Mouse (Mus musculus) neural tube, embryonic 11.5 days (tissue): ENCODE data around the gene Traip. TPM values are rescaled to one million over a fixed set of nuclear protein-coding genes. Genes with fewer than 3 reads are reported as not detected.

ENCODE experiments used
- ATAC-seq: fragments of 200-750 bp; cut with Nextera tagmentation; 2 replicates; pipeline ENCODE4 v1.8.0; 2017; ENCODE audit warnings: moderate number of reproducible peaks, mild to moderate bottlenecking, moderate TSS enrichment, moderate library complexity; ENCODE audit not compliant: insufficient read depth, low FRiP score, low TSS enrichment
- DNase-seq: peaks from one replicate; pipeline ENCODE4 v3.0.0-alpha.2; 2015; ENCODE audit warnings: low spot score
- H3K27ac ChIP-seq: fragments of 300-500 bp; sonication (generic); 2 replicates; pipeline ENCODE4 v1.5.1; 2014; ENCODE audit warnings: low read depth, mild to moderate bottlenecking, low read length
- H3K27me3 ChIP-seq: fragments of 300-500 bp; sonication (generic); 2 replicates; pipeline ENCODE4 v1.6.1; 2014; ENCODE audit warnings: mild to moderate bottlenecking, low read length, mixed read lengths; ENCODE audit not compliant: control insufficient read depth, insufficient read depth
- H3K36me3 ChIP-seq: fragments of 300-500 bp; sonication (generic); 2 replicates; pipeline ENCODE4 v1.6.1; 2014; ENCODE audit warnings: mild to moderate bottlenecking, low read length, moderate library complexity, mixed read lengths; ENCODE audit not compliant: control insufficient read depth, insufficient read depth
- H3K4me1 ChIP-seq: fragments of 300-500 bp; sonication (generic); 2 replicates; pipeline ENCODE4 v1.6.1; 2014; ENCODE audit warnings: low read length, mixed read lengths; ENCODE audit not compliant: control insufficient read depth, insufficient read depth
- H3K4me2 ChIP-seq: fragments of 300-500 bp; sonication (generic); 2 replicates; pipeline ENCODE4 v1.6.1; 2014; ENCODE audit warnings: low read depth, mild to moderate bottlenecking, moderate library complexity
- H3K4me3 ChIP-seq: fragments of 300-500 bp; sonication (generic); 2 replicates; pipeline ENCODE4 v1.5.1; 2014; ENCODE audit warnings: low read depth, low read length
- H3K9ac ChIP-seq: fragments of 300-500 bp; sonication (generic); 2 replicates; pipeline ENCODE4 v1.6.1; 2014; ENCODE audit warnings: mild to moderate bottlenecking, low read length
- H3K9me3 ChIP-seq: fragments of 300-500 bp; sonication (generic); 2 replicates; pipeline ENCODE4 v1.6.1; 2016; ENCODE audit warnings: low read length; ENCODE audit not compliant: control insufficient read depth
- WGBS: fragments of 180-500 bp; shearing (Covaris S2); extraction: QIAGEN DNeasy Blood & Tissue Kit; methylation state at CpG from one replicate; pipeline ENCODE4 v1.1.7; 2014; 5-methylcytosine and 5-hydroxymethylcytosine counted together
- polyA plus RNA-seq: library from polyadenylated mRNA; unstranded; fragments of >200 nt; fragmentation: Nextera tagmentation; extraction: Ambion mirVana; gene quantifications from 2 replicates; pipeline ENCODE4 v1.2.1, GENCODE M21; 2014

The Traip gene
- polyA plus RNA-seq, 1 experiment from 2014 or later = 25.7 TPM

DNA sequence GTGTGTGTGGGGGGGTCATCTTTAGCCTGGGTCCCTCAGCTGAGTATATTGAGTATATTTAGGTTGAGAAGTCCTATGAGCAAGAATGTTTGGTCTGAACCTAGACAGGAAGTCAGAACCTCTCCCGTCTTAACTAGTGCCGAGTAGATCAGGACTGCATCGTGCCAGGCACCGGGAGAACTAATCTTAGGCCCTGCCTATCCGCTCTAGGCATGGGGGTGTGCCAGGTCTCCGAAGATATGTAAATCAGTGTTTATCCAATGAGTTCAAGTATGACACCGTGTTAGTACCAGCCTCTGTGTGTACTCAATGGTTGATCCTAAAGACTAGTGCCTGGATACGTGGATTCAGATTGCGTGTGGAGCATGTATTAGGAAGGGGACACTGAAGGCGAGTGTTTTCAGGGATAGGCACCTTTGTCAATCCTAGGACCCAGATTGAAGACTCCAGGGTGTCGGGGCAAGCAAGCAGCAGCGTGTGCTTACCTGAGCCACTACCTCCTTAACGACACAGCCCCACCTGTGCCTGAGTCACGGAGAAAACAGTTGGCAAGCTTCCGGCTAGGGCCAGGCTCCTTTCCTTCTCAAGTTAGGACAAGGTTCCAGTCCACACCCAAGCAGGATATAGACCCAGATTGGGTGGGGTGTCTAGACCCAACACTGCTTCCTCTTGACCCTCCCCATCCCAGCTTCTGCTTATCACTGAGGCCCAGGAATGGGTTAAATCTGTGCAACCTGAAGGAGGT, 39.7 kb upstream of the Traip start:
- no peak overlapping the region for H3K4me3 ChIP-seq
- no peak for DNase-seq
- 93% methylated on average over 15 of the region's 15 CpGs for WGBS
- H3K27ac ChIP-seq = no peak overlapping the region
- no peak overlapping the region for H3K4me2 ChIP-seq
- H3K9ac ChIP-seq = no peak overlapping the region
- H3K4me1 ChIP-seq = peaks cover 7% of the 10 kb centered on the region
- H3K36me3 ChIP-seq = no peaks in the 10 kb centered on the region
- no peak for ATAC-seq
- no peaks in the 10 kb centered on the region for H3K27me3 ChIP-seq
- H3K9me3 ChIP-seq = no peaks in the 10 kb centered on the region

GRCm38 (mm10) chr9:107914764-107915420, 35.0 kb upstream of the Traip start:
- WGBS = 73% methylated on average over 16 of the region's 16 CpGs
- H3K9ac ChIP-seq = no peak overlapping the region
- DNase-seq (no peak), ATAC-seq (no peak)
- H3K4me3 ChIP-seq = no peak overlapping the region
- peaks cover 5% of the 10 kb centered on the region for H3K4me1 ChIP-seq
- H3K27ac ChIP-seq = no peak overlapping the region
- H3K9me3 ChIP-seq = no peaks in the 10 kb centered on the region
- no peaks in the 10 kb centered on the region for H3K36me3 ChIP-seq
- no peak overlapping the region for H3K4me2 ChIP-seq
- no peaks in the 10 kb centered on the region for H3K27me3 ChIP-seq

- 55% methylated on average over 13 of the region's 13 CpGs for WGBS
- H3K4me2 ChIP-seq = no peak overlapping the region
- no peak for DNase-seq
- H3K4me3 ChIP-seq = no peak overlapping the region
- ATAC-seq = no peak
- H3K27ac ChIP-seq = no peak overlapping the region
- peaks cover 5% of the 10 kb centered on the region for H3K4me1 ChIP-seq
- no peak overlapping the region for H3K9ac ChIP-seq
- no peaks in the 10 kb centered on the region for H3K36me3 ChIP-seq
- no peaks in the 10 kb centered on the region for H3K9me3 ChIP-seq
- no peaks in the 10 kb centered on the region for H3K27me3 ChIP-seq
These were observed 31.9 kb upstream of the Traip start for GRCm38 (mm10) chr9:107917895-107918608.

- no peak for DNase-seq
- H3K27ac ChIP-seq = no peak overlapping the region
- H3K27me3 ChIP-seq = no peaks in the 10 kb centered on the region
- 84% methylated on average over 6 of the region's 6 CpGs for WGBS
- peaks cover 5% of the 10 kb centered on the region for H3K4me1 ChIP-seq
- H3K4me3 ChIP-seq = no peak overlapping the region
- H3K4me2 ChIP-seq = no peak overlapping the region
- no peaks in the 10 kb centered on the region for H3K9me3 ChIP-seq
- ATAC-seq = no peak
- no peaks in the 10 kb centered on the region for H3K36me3 ChIP-seq
- H3K9ac ChIP-seq = no peak overlapping the region
These were observed 31.1 kb upstream of the Traip start for GRCm38 (mm10) chr9:107918884-107919283.

- Histone ChIP-seq H3K27me3 (no peaks in the 10 kb centered on the region), H3K4me1 (peaks cover 5% of the 10 kb centered on the region), H3K36me3 (no peaks in the 10 kb centered on the region), H3K4me2 (no peak overlapping the region), H3K27ac (no peak overlapping the region), H3K9me3 (no peaks in the 10 kb centered on the region), H3K9ac (no peak overlapping the region), H3K4me3 (no peak overlapping the region)
- no peak for ATAC-seq
- DNase-seq = no peak
- WGBS = 89% methylated on average over 5 of the region's 5 CpGs
These were observed 30.5 kb upstream of the Traip start for GRCm38 (mm10) chr9:107919441-107919840.

DNA sequence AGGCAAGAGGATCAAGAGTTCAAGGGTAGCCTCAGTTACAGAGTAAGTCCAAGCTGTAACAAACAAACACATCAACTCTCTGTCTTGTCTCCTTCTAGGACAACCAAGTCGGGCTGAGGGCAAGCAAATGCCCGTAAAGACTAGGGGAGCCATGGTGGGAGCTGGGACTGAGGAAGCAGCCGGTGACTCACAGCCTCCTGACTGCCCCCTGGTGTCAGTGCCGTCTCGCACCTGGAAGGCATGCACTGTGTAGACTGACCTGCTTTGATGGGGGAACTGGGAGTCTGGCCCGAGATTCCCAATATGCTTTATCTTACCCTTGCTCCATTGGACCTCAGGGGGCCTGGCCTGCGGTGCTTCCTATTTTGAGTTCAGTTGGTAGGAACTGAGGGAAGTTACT, 26.9 kb upstream of the Traip start:
- no peak for DNase-seq
- no peak overlapping the region for H3K9ac ChIP-seq
- no peaks in the 10 kb centered on the region for H3K36me3 ChIP-seq
- 37% methylated on average over 7 of the region's 7 CpGs for WGBS
- no peak overlapping the region for H3K4me2 ChIP-seq
- no peaks in the 10 kb centered on the region for H3K9me3 ChIP-seq
- no peaks in the 10 kb centered on the region for H3K27me3 ChIP-seq
- no peak for ATAC-seq
- H3K4me3 ChIP-seq = no peak overlapping the region
- peaks cover 3% of the 10 kb centered on the region for H3K4me1 ChIP-seq
- H3K27ac ChIP-seq = no peak overlapping the region

DNA sequence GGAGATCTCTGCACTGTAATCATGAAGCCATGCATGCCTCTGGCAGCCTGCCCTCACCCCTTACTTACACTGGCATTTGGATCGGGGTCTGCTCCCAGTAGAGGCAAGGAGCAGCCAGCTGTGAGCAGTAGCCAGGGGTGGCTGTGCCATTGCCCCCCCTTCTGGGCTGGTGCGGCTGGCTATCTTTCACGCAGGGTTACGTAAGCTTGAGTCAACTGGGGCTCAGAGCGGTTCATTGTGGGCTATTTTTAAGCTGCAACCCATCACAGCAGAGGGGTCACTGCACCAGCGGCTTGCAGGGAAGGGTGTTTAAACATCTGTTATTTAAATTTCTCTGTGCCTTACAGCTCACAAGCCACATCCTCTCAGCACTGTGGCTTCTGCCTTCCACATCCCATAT, 26.0 kb upstream of the Traip start:
- H3K27ac ChIP-seq = no peak overlapping the region

DNA sequence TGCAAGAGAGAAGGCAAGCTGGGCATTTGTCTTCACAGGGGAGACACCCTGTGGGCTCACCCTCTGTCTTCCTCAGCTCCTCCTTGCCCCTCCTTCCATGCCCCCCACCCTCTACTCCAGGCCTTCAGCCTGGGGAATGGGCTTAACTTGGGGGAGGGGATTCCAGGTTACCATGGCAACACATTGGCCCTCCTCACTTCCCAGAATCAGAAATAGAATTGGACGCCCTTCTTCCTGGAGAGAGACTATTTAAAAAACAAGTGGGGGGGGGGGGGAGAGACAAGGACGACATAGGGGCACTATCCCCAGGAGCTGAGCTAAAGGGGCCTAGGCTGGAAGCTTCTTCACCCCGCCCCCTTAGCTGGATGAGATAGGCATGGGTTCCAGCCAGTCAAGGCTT, 24.7 kb upstream of the Traip start:
- no peak overlapping the region for H3K27ac ChIP-seq

More for the DNA sequence above, 26.0 kb upstream of the Traip start:
- Histone ChIP-seq H3K27me3 (no peaks in the 10 kb centered on the region), H3K9me3 (no peaks in the 10 kb centered on the region), H3K4me1 (no peaks in the 10 kb centered on the region), H3K9ac (no peak overlapping the region), H3K4me2 (no peak overlapping the region), H3K36me3 (no peaks in the 10 kb centered on the region), H3K4me3 (no peak overlapping the region)
- no peak for ATAC-seq
- no peak for DNase-seq
- 46% methylated on average over 6 of the region's 6 CpGs for WGBS

More for the DNA sequence above, 24.7 kb upstream of the Traip start:
- H3K9me3 ChIP-seq = no peaks in the 10 kb centered on the region
- H3K27me3 ChIP-seq = no peaks in the 10 kb centered on the region
- DNase-seq (no peak), ATAC-seq (no peak)
- no peak overlapping the region for H3K4me2 ChIP-seq
- no peaks in the 10 kb centered on the region for H3K36me3 ChIP-seq
- no peaks in the 10 kb centered on the region for H3K4me1 ChIP-seq
- H3K4me3 ChIP-seq = no peak overlapping the region
- 27% methylated on average over 3 of the region's 3 CpGs for WGBS
- no peak overlapping the region for H3K9ac ChIP-seq
